7 mouse cellular contexts compared by ENCODE assay signal in the genomic region with DNA sequence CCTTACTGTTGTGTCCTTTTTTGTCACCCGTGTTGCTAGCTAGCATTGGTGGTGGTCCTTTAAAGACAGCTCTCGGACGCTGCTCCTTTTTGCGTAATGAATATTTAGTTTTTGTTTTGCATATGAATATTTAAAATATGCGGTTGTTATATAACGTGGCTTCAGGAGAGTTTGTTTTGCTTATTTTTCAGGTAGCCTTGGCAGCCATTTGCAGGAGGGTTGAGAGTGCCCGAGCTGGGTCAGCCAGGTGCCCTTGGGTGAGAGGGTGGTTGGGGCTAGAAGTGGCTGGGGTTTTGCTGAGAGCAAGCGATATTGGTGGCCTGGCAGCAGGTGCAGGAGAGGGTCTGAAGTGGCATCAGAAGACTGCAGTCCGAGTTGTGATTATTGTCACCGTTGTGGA. TPM values are rescaled to one million over a fixed set of nuclear protein-coding genes. Genes with fewer than 3 reads are reported as not detected.
DNase-seq lines count a peak whose midpoint lies in the region; ATAC-seq and TF ChIP-seq lines count a peak whose summit lies in the region.

No protein-coding gene starts in this region.

- H3K4me3 ChIP-seq in ES-E14 (ENCODE audit: insufficient read depth in 1 of 2, low read depth in 1 of 2, low read length in 2 of 2, poor library complexity in 1 of 2, severe bottlenecking in 1 of 2) = peak overlapping the region; percentile 70 to 83
- peak overlapping the region; percentile 90 for H3K4me3 ChIP-seq in forebrain, embryonic 13.5 days
- peak overlapping the region; percentile 85 for H3K4me3 ChIP-seq in intestine, embryonic 16.5 days (ENCODE audit: low read length)
- peak overlapping the region; percentile 72 for H3K4me3 ChIP-seq in liver, postnatal 0 days (ENCODE audit: low read depth, low read length)
- peak overlapping the region; percentile 65 for H3K4me3 ChIP-seq in neural tube, embryonic 15.5 days (replicated peaks)

- no peak for ATAC-seq in forebrain, embryonic 13.5 days
- ATAC-seq in intestine, embryonic 16.5 days = no peak
- ATAC-seq in liver, postnatal 0 days = no peak
- ATAC-seq in neural tube, embryonic 15.5 days (ENCODE audit: low FRiP score) = no peak

- TF ChIP-seq CTCF in liver, postnatal 0 days (IDR thresholded peaks at IDR 0.05; ENCODE audit: low read depth) = no peak

- DNase-seq in CD4-positive helper T cell, adult 2 months (ENCODE audit: low read depth, low spot score) = peak; percentile 51
- no peak for DNase-seq in ES-E14 (ENCODE audit: low read depth, low spot score)
- peak; percentile 35 for DNase-seq in liver, postnatal 0 days
- DNase-seq in urinary bladder, postnatal 10 days (ENCODE audit: low spot score) = no peak

- no peak overlapping the region for H3K27ac ChIP-seq in ES-E14 (ENCODE audit: insufficient read depth, low read depth, low read length, poor library complexity, severe bottlenecking)
- 0 out of 2 replicates have a peak overlapping the region, but pooled peaks have one; percentile 75 for H3K27ac ChIP-seq in forebrain, embryonic 13.5 days
- H3K27ac ChIP-seq in intestine, embryonic 16.5 days (ENCODE audit: low read length) = peak overlapping the region; percentile 93
- H3K27ac ChIP-seq in liver, postnatal 0 days (ENCODE audit: low read depth) = peak overlapping the region; percentile 93
- H3K27ac ChIP-seq in neural tube, embryonic 15.5 days (replicated peaks) = peak overlapping the region; percentile 92

- no peaks in the 10 kb centered on the region for H3K9me3 ChIP-seq in ES-E14 (ENCODE audit: control insufficient read depth, insufficient read depth, low read depth, low read length)
- H3K9me3 ChIP-seq in forebrain, embryonic 13.5 days (replicated peaks) = no peaks in the 10 kb centered on the region
- no peaks in the 10 kb centered on the region for H3K9me3 ChIP-seq in intestine, embryonic 16.5 days (ENCODE audit: control insufficient read depth, low read length)
- H3K9me3 ChIP-seq in liver, postnatal 0 days (ENCODE audit: low read length) = no peaks in the 10 kb centered on the region
- H3K9me3 ChIP-seq in neural tube, embryonic 15.5 days (replicated peaks) = no peaks in the 10 kb centered on the region

- in situ Hi-C loops in ES-E14 (cut with MboI; ENCODE audit: low sequenced_read_pairs in 2 of 2, unreplicated experiment in 2 of 2) = no loop called here

- TF ChIP-seq EP300 in liver, postnatal 0 days (IDR thresholded peaks at IDR 0.05; ENCODE audit: low read depth) = no peak

- H3K27me3 ChIP-seq in forebrain, embryonic 13.5 days = no peaks in the 10 kb centered on the region
- no peaks in the 10 kb centered on the region for H3K27me3 ChIP-seq in intestine, embryonic 16.5 days (replicated peaks; ENCODE audit: control insufficient read depth, insufficient read depth, low read length)
- H3K27me3 ChIP-seq in liver, postnatal 0 days (ENCODE audit: insufficient read depth, low read length) = no peaks in the 10 kb centered on the region
- no peaks in the 10 kb centered on the region for H3K27me3 ChIP-seq in neural tube, embryonic 15.5 days (replicated peaks)

- peaks cover 0 to 4% of the 10 kb centered on the region in 2 experiments; a peak in 2 of 4 replicates for H3K4me1 ChIP-seq in ES-E14 (ENCODE audit: control insufficient read depth in 2 of 2, insufficient read depth in 2 of 2, low read length in 2 of 2, poor library complexity in 1 of 2)
- peaks cover 13% of the 10 kb centered on the region for H3K4me1 ChIP-seq in forebrain, embryonic 13.5 days
- H3K4me1 ChIP-seq in intestine, embryonic 16.5 days (ENCODE audit: control insufficient read depth, insufficient read depth, low read length) = peaks cover 11% of the 10 kb centered on the region; the same call in 1 of the 2 replicates
- peaks cover 20% of the 10 kb centered on the region for H3K4me1 ChIP-seq in liver, postnatal 0 days (ENCODE audit: insufficient read depth)
- H3K4me1 ChIP-seq in neural tube, embryonic 15.5 days = peaks cover 24% of the 10 kb centered on the region

- H3K4me2 ChIP-seq in forebrain, embryonic 13.5 days = peak overlapping the region; percentile 76
- peak overlapping the region; percentile 63 for H3K4me2 ChIP-seq in intestine, embryonic 16.5 days (ENCODE audit: low read depth, low read length)
- peak overlapping the region; percentile 75 for H3K4me2 ChIP-seq in liver, postnatal 0 days (ENCODE audit: low read depth, low read length)
- peak overlapping the region; percentile 78 for H3K4me2 ChIP-seq in neural tube, embryonic 15.5 days

- peak overlapping the region; percentile 77 for H3K9ac ChIP-seq in ES-E14 (ENCODE audit: insufficient read depth, low read depth, low read length, poor library complexity, severe bottlenecking)
- peak overlapping the region; percentile 86 for H3K9ac ChIP-seq in forebrain, embryonic 13.5 days
- peak overlapping the region; percentile 81 for H3K9ac ChIP-seq in intestine, embryonic 16.5 days (ENCODE audit: low read depth, low read length)
- H3K9ac ChIP-seq in liver, postnatal 0 days (replicated peaks) = peak overlapping the region; percentile 76
- peak overlapping the region; percentile 82 for H3K9ac ChIP-seq in neural tube, embryonic 15.5 days (replicated peaks)

- under 1% methylated on average over 10 of the region's 10 CpGs for WGBS in forebrain, embryonic 13.5 days
- WGBS in intestine, embryonic 16.5 days = 3% methylated on average over 10 of the region's 10 CpGs
- WGBS in liver, postnatal 0 days (ENCODE audit: insufficient replicate concordance) = 2% methylated on average over 10 of the region's 10 CpGs
- WGBS in neural tube, embryonic 15.5 days = 1% methylated on average over 10 of the region's 10 CpGs

- peaks cover 12% of the 10 kb centered on the region for H3K36me3 ChIP-seq in ES-E14 (ENCODE audit: control insufficient read depth, insufficient read depth, low read length, poor library complexity, severe bottlenecking)
- peaks cover 27% of the 10 kb centered on the region for H3K36me3 ChIP-seq in forebrain, embryonic 13.5 days (ENCODE audit: poor library complexity, severe bottlenecking)
- no peaks in the 10 kb centered on the region for H3K36me3 ChIP-seq in intestine, embryonic 16.5 days (ENCODE audit: control insufficient read depth, insufficient read depth, low read length)
- H3K36me3 ChIP-seq in liver, postnatal 0 days (replicated peaks; ENCODE audit: insufficient read depth, low read length) = peaks cover 19% of the 10 kb centered on the region
- peaks cover 21% of the 10 kb centered on the region for H3K36me3 ChIP-seq in neural tube, embryonic 15.5 days

TF ChIP-seq in ES-E14, 5 proteins besides CTCF, POLR2A, EP300 and RAD21:
- TF ChIP-seq CHD2 (IDR thresholded peaks at IDR 0.05; ENCODE audit: low read depth, low read length) (no peak), HCFC1 (IDR thresholded peaks at IDR 0.05; ENCODE audit: borderline replicate concordance, insufficient read depth, low read length) (no peak), ZNF384 (IDR thresholded peaks at IDR 0.05; ENCODE audit: low read depth, low read length) (no peak), MAFK (IDR thresholded peaks at IDR 0.05; ENCODE audit: insufficient read depth, low read depth, low read length) (no peak), ZC3H11A (IDR thresholded peaks at IDR 0.05; ENCODE audit: borderline replicate concordance, low read depth, low read length) (no peak)
TF ChIP-seq in ES-E14: peak in this region for 0.

RNA-seq across cellular contexts. Expression of gene Sod2, which starts 1.9 kb away (rescaled TPM):
- total RNA-seq in ES-E14 (2012; rRNA removed) = 161 and 199 TPM in 2 replicates
- 116 and 118 TPM in 2 replicates for polyA plus RNA-seq in forebrain, embryonic 13.5 days (2015; fragmentation: Nextera tagmentation; extraction: Ambion mirVana)
- 191 and 196 TPM in 2 replicates for polyA plus RNA-seq in intestine, embryonic 16.5 days (2015; fragmentation: Nextera tagmentation; extraction: Ambion mirVana)
- 200 and 212 TPM in 2 replicates for polyA plus RNA-seq in liver, postnatal 0 days (2015; fragmentation: Nextera tagmentation; extraction: Ambion mirVana)
- polyA plus RNA-seq in neural tube, embryonic 15.5 days (2015; fragmentation: Nextera tagmentation; extraction: Ambion mirVana) = 132 and 141 TPM in 2 replicates

RNA-seq across cellular contexts. Expression of gene Wtap, which starts 14.6 kb away (rescaled TPM):
- total RNA-seq in ES-E14 (2012; rRNA removed) = 83.8 and 85.6 TPM in 2 replicates
- 166 and 170 TPM in 2 replicates for polyA plus RNA-seq in forebrain, embryonic 13.5 days (2015; fragmentation: Nextera tagmentation; extraction: Ambion mirVana)
- polyA plus RNA-seq in intestine, embryonic 16.5 days (2015; fragmentation: Nextera tagmentation; extraction: Ambion mirVana) = 86.6 and 96.8 TPM in 2 replicates
- polyA plus RNA-seq in liver, postnatal 0 days (2015; fragmentation: Nextera tagmentation; extraction: Ambion mirVana) = 49.2 and 54.6 TPM in 2 replicates
- polyA plus RNA-seq in neural tube, embryonic 15.5 days (2015; fragmentation: Nextera tagmentation; extraction: Ambion mirVana) = 111 and 113 TPM in 2 replicates

RNA-seq across cellular contexts. Expression of gene Gpr31b, which starts 43.6 kb away (rescaled TPM):
- total RNA-seq in ES-E14 (2012; rRNA removed) = not detected in 2 replicates
- not detected in 2 replicates for polyA plus RNA-seq in forebrain, embryonic 13.5 days (2015; fragmentation: Nextera tagmentation; extraction: Ambion mirVana)
- polyA plus RNA-seq in intestine, embryonic 16.5 days (2015; fragmentation: Nextera tagmentation; extraction: Ambion mirVana) = not detected in 2 replicates
- not detected in 2 replicates for polyA plus RNA-seq in liver, postnatal 0 days (2015; fragmentation: Nextera tagmentation; extraction: Ambion mirVana)
- 0.20 TPM in 1 of 2 replicates, not detected in the other for polyA plus RNA-seq in neural tube, embryonic 15.5 days (2015; fragmentation: Nextera tagmentation; extraction: Ambion mirVana)

RNA-seq across cellular contexts. Expression of gene Acat2, which starts 48.0 kb away (rescaled TPM):
- 44.0 and 57.3 TPM in 2 replicates for total RNA-seq in ES-E14 (2012; rRNA removed)
- 348 and 354 TPM in 2 replicates for polyA plus RNA-seq in forebrain, embryonic 13.5 days (2015; fragmentation: Nextera tagmentation; extraction: Ambion mirVana)
- 253 and 259 TPM in 2 replicates for polyA plus RNA-seq in intestine, embryonic 16.5 days (2015; fragmentation: Nextera tagmentation; extraction: Ambion mirVana)
- 36.4 and 39.1 TPM in 2 replicates for polyA plus RNA-seq in liver, postnatal 0 days (2015; fragmentation: Nextera tagmentation; extraction: Ambion mirVana)
- polyA plus RNA-seq in neural tube, embryonic 15.5 days (2015; fragmentation: Nextera tagmentation; extraction: Ambion mirVana) = 299 and 347 TPM in 2 replicates

RNA-seq across cellular contexts. Expression of gene Tcp10b, which starts 52.4 kb away (rescaled TPM):
- 0.31 and 0.79 TPM in 2 replicates for total RNA-seq in ES-E14 (2012; rRNA removed)
- 0.14 TPM in 1 of 2 replicates, not detected in the other for polyA plus RNA-seq in forebrain, embryonic 13.5 days (2015; fragmentation: Nextera tagmentation; extraction: Ambion mirVana)
- polyA plus RNA-seq in intestine, embryonic 16.5 days (2015; fragmentation: Nextera tagmentation; extraction: Ambion mirVana) = 0.16 and 0.21 TPM in 2 replicates
- not detected in 2 replicates for polyA plus RNA-seq in liver, postnatal 0 days (2015; fragmentation: Nextera tagmentation; extraction: Ambion mirVana)
- polyA plus RNA-seq in neural tube, embryonic 15.5 days (2015; fragmentation: Nextera tagmentation; extraction: Ambion mirVana) = 0.19 and 0.23 TPM in 2 replicates

Comparison
In these comparisons a context has a peak if more than half of its experiments do, and no peak if none do; other contexts are left out.
1. DNase-seq: peak in CD4-positive helper T cell, adult 2 months (single experiment) and liver, postnatal 0 days (single experiment); none in ES-E14 (single experiment) and urinary bladder, postnatal 10 days (single experiment).
2. Peak in every context shown above with its lines, with median percentiles within 50 percentile points of each other: H3K4me3 ChIP-seq, H3K9ac ChIP-seq and H3K4me2 ChIP-seq.